28 mouse cellular contexts compared by ENCODE assay signal in genomic region chr3:70138926-70139325, GRCm38 (mm10).
DNase-seq lines count a peak whose midpoint lies in the region; ATAC-seq and TF ChIP-seq lines count a peak whose summit lies in the region.
"Had no signal": no experiment of that assay in that cellular context is flagged by ENCODE, and none has a peak within 500 bp of the region (broad histone marks: within the 10 kb centered on the region; RNA-seq: fewer than 3 reads in every experiment).

No protein-coding gene starts in this region.

- H3K27ac ChIP-seq in limb, embryonic 14.5 days (replicated peaks; ENCODE audit: low read depth, low read length) = no peak overlapping the region
- no peak overlapping the region for H3K27ac ChIP-seq in limb, embryonic 10.5 days
- no peak overlapping the region for H3K27ac ChIP-seq in lung, embryonic 16.5 days (ENCODE audit: low read length)
- H3K27ac ChIP-seq: embryonic facial prominence, embryonic 15.5 days; forebrain, embryonic 12.5 days; forebrain, embryonic 15.5 days; heart, adult 2 months; heart, embryonic 10.5 days; heart, embryonic 13.5 days; hindbrain, embryonic 14.5 days; hindbrain, postnatal 0 days had no signal

- H3K27me3 ChIP-seq in limb, embryonic 14.5 days (ENCODE audit: control insufficient read depth, insufficient read depth, low read length) = no peaks in the 10 kb centered on the region
- no peaks in the 10 kb centered on the region for H3K27me3 ChIP-seq in limb, embryonic 10.5 days (ENCODE audit: low read depth, poor library complexity, severe bottlenecking)
- no peaks in the 10 kb centered on the region for H3K27me3 ChIP-seq in lung, embryonic 16.5 days (ENCODE audit: control insufficient read depth, insufficient read depth, low read depth, low read length)
- peaks cover 9% of the 10 kb centered on the region for H3K27me3 ChIP-seq in Patski
- H3K27me3 ChIP-seq: embryonic facial prominence, embryonic 15.5 days; forebrain, embryonic 12.5 days; forebrain, embryonic 15.5 days; heart, embryonic 13.5 days had no signal

- no peaks in the 10 kb centered on the region for H3K9me3 ChIP-seq in limb, embryonic 14.5 days (ENCODE audit: control insufficient read depth, low read length)
- no peaks in the 10 kb centered on the region for H3K9me3 ChIP-seq in limb, embryonic 10.5 days (replicated peaks)
- no peaks in the 10 kb centered on the region for H3K9me3 ChIP-seq in lung, embryonic 16.5 days (ENCODE audit: control insufficient read depth, low read length)
- H3K9me3 ChIP-seq: embryonic facial prominence, embryonic 15.5 days; forebrain, embryonic 12.5 days; forebrain, embryonic 15.5 days; heart, embryonic 10.5 days; heart, embryonic 13.5 days had no signal

- in situ Hi-C loops in Patski (cut with MboI; ENCODE audit: low pct_unique_long_range_greater_than_20kb) = no loop called here

- POLR2A ChIA-PET in Patski (lab: Charles Lee) = interaction anchor here (0.7 kb wide), 1 partner anchor 11 kb away, joined by 4 read pairs; no protein-coding TSS in a partner anchor

- no peaks in the 10 kb centered on the region for H3K36me3 ChIP-seq in limb, embryonic 14.5 days (ENCODE audit: control insufficient read depth, insufficient read depth, low read length)
- H3K36me3 ChIP-seq in limb, embryonic 10.5 days = no peaks in the 10 kb centered on the region
- no peaks in the 10 kb centered on the region for H3K36me3 ChIP-seq in lung, embryonic 16.5 days (ENCODE audit: control insufficient read depth, insufficient read depth, low read length)
- H3K36me3 ChIP-seq: embryonic facial prominence, embryonic 15.5 days; forebrain, embryonic 12.5 days; forebrain, embryonic 15.5 days; heart, embryonic 10.5 days; heart, embryonic 13.5 days had no signal

- CTCF ChIA-PET in Patski (lab: Charles Lee) = interaction anchor here (0.7 kb wide), 1 partner anchor 19 kb away, joined by 4 read pairs; no protein-coding TSS in a partner anchor

- TF ChIP-seq CTCF in Patski (IDR thresholded peaks at IDR 0.05) = no peak

- peak; percentile 43 for DNase-seq in limb, embryonic 14.5 days (ENCODE audit: low spot score)
- DNase-seq in limb, embryonic 10.5 days (ENCODE audit: low spot score) = no peak
- no peak for DNase-seq in lung, postnatal 36 days
- DNase-seq in 3T3-L1 (ENCODE audit: low read depth, low spot score) = peak; percentile 3
- peak; percentile 20 for DNase-seq in Patski (ENCODE audit: low read depth, low spot score)
- no peak for DNase-seq in kidney, postnatal 10 days
- DNase-seq in adrenal gland, postnatal 36 days = no peak
- DNase-seq: adrenal gland, postnatal 10 days; cerebellum, adult 11-12 months; cerebellum, adult 8-10 months; cerebellum, postnatal 10 days; cerebellum, postnatal 36 days; embryo, embryonic 11 days; gastrocnemius, postnatal 10 days; gastrocnemius, postnatal 36 days; heart, adult 2 months; heart, postnatal 14 days; heart, postnatal 4 days had no signal

- H3K4me1 ChIP-seq in limb, embryonic 14.5 days (ENCODE audit: control insufficient read depth, insufficient read depth, low read length) = peaks cover 5% of the 10 kb centered on the region; the same call in 1 of the 2 replicates
- H3K4me1 ChIP-seq in limb, embryonic 10.5 days = peaks cover 15% of the 10 kb centered on the region
- H3K4me1 ChIP-seq in lung, embryonic 16.5 days (replicated peaks; ENCODE audit: control insufficient read depth, insufficient read depth, low read length) = no peaks in the 10 kb centered on the region
- H3K4me1 ChIP-seq: embryonic facial prominence, embryonic 15.5 days; forebrain, embryonic 12.5 days; forebrain, embryonic 15.5 days; heart, embryonic 10.5 days; heart, embryonic 13.5 days had no signal

- WGBS in limb, embryonic 14.5 days = 32% methylated on average over 4 of the region's 4 CpGs
- WGBS in limb, embryonic 10.5 days = 79% methylated on average over 4 of the region's 4 CpGs
- WGBS in lung, embryonic 16.5 days = 34% methylated on average over 4 of the region's 4 CpGs

- no peak for TF ChIP-seq POLR2A in limb, embryonic 14.5 days (IDR thresholded peaks at IDR 0.05; ENCODE audit: borderline replicate concordance, extremely low read depth, insufficient read depth, insufficient read length)

- no peak overlapping the region for H3K4me2 ChIP-seq in limb, embryonic 14.5 days (replicated peaks; ENCODE audit: low read depth, low read length, severe bottlenecking)
- 0 out of 2 replicates have a peak overlapping the region, but pooled peaks have one; percentile 3 for H3K4me2 ChIP-seq in lung, embryonic 16.5 days (ENCODE audit: low read depth, low read length)
- H3K4me2 ChIP-seq: embryonic facial prominence, embryonic 15.5 days; forebrain, embryonic 12.5 days; forebrain, embryonic 15.5 days; heart, embryonic 13.5 days; hindbrain, embryonic 14.5 days had no signal

- no peak overlapping the region for H3K4me3 ChIP-seq in limb, embryonic 14.5 days (replicated peaks; ENCODE audit: low read length)
- H3K4me3 ChIP-seq in limb, embryonic 10.5 days = no peak overlapping the region
- H3K4me3 ChIP-seq in lung, embryonic 16.5 days (ENCODE audit: low read length) = no peak overlapping the region
- H3K4me3 ChIP-seq: embryonic facial prominence, embryonic 15.5 days; forebrain, embryonic 12.5 days; forebrain, embryonic 15.5 days; heart, adult 2 months; heart, embryonic 10.5 days; heart, embryonic 13.5 days had no signal

- 0 out of 2 replicates have a peak, but pooled peaks have one; percentile 13 for ATAC-seq in limb, embryonic 14.5 days (ENCODE audit: low FRiP score, low read depth)
- ATAC-seq in lung, embryonic 16.5 days (ENCODE audit: low read depth) = peak; percentile 49; the same call in 1 of the 2 replicates
- ATAC-seq in Patski = no peak
- ATAC-seq: CD4-positive, CD25-positive, alpha-beta regulatory T cell, adult 4 months; forebrain, embryonic 15.5 days; hindbrain, postnatal 0 days; inflammation-experienced regulatory T-cells, adult 6 months had no signal

- no peak overlapping the region for H3K9ac ChIP-seq in limb, embryonic 14.5 days (ENCODE audit: low read depth, low read length, severe bottlenecking)
- H3K9ac ChIP-seq in lung, embryonic 16.5 days (ENCODE audit: low read length) = no peak overlapping the region
- H3K9ac ChIP-seq: embryonic facial prominence, embryonic 15.5 days; forebrain, embryonic 12.5 days; forebrain, embryonic 15.5 days; heart, embryonic 13.5 days; hindbrain, embryonic 14.5 days had no signal

Comparison
In these comparisons a context has a peak if more than half of its experiments do, and no peak if none do; other contexts are left out.
1. DNase-seq: peak in limb, embryonic 14.5 days (single experiment), 3T3-L1 (single experiment) and Patski (single experiment); none in limb, embryonic 10.5 days (single experiment), lung, postnatal 36 days (single experiment), kidney, postnatal 10 days (single experiment) and adrenal gland, postnatal 36 days (0 of 2).